Mouse (Mus musculus) brain, embryonic 14.5 days (tissue): ENCODE measurements at regions not wholly inside any gene's neighbourhood (a gene's known extent, or its start where the extent isn't known, plus 50 kb on each side); places are given as distances from the start of the nearest gene placed in this dataset.

Experiments used
- CTCF ChIP-seq: fragments of 200-500 bp; IDR thresholded peaks from 2 replicates; pipeline ENCODE4 v1.5.1; 2012; ENCODE audit warnings: inconsistent platforms, mild to moderate bottlenecking, moderate library complexity, borderline replicate concordance; ENCODE audit not compliant: insufficient read depth, insufficient read length; ENCODE audit errors: extremely low read depth
- POLR2A ChIP-seq: fragments of 200-500 bp; IDR thresholded peaks from 2 replicates; pipeline ENCODE4 v1.6.1; 2012; ENCODE audit warnings: mild to moderate bottlenecking, inconsistent platforms, borderline replicate concordance; ENCODE audit not compliant: poor library complexity, insufficient read depth, insufficient read length, severe bottlenecking; ENCODE audit errors: extremely low read depth

GRCm38 (mm10) chr15:4240649-4241048 lies 134.6 kb upstream of the Plcxd3 start:
- TF ChIP-seq POLR2A (no peak), CTCF (no peak)
